Mouse (Mus musculus): Measurements from ENCODE around the gene Chmp4b. TPM values are rescaled to one million over a fixed set of nuclear protein-coding genes. Genes with fewer than 3 reads are reported as not detected.

Gene Chmp4b
- polyA plus RNA-seq, 1 experiment from 2014 or later, result 461 TPM

DNA sequence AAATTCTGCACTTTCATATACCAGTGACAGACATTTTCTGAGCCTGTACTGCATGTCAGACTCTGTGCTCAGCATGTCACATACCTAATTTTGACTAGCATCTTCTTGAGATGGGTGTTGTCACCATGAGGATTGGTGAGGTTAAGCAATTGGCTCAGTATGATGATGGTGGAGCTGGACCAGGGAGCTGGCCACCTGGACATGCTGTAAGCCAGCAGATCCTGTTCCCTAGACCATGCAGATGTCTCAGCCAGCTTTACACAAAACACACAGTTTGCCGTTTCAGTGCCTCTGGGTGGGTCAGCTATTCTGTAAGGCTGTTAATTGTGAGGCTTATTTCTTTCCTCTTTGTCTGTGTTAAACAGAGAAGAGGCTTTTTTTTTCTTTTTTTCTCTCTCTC is 31.2 kb downstream of the Chmp4b start:
- no peak overlapping the region for H3K27ac ChIP-seq
- peaks cover 100% of the 10 kb centered on the region for H3K79me2 ChIP-seq (ENCODE audit: inconsistent target)
- no peak overlapping the region for H3K4me3 ChIP-seq (ENCODE audit: inconsistent target)
- peaks cover 19% of the 10 kb centered on the region; the same call in 1 of the 2 replicates for H3K36me3 ChIP-seq (ENCODE audit: inconsistent target)
- WGBS (ENCODE audit: missing documents), result 79% methylated on average over 1 of the region's 1 CpGs

DNA sequence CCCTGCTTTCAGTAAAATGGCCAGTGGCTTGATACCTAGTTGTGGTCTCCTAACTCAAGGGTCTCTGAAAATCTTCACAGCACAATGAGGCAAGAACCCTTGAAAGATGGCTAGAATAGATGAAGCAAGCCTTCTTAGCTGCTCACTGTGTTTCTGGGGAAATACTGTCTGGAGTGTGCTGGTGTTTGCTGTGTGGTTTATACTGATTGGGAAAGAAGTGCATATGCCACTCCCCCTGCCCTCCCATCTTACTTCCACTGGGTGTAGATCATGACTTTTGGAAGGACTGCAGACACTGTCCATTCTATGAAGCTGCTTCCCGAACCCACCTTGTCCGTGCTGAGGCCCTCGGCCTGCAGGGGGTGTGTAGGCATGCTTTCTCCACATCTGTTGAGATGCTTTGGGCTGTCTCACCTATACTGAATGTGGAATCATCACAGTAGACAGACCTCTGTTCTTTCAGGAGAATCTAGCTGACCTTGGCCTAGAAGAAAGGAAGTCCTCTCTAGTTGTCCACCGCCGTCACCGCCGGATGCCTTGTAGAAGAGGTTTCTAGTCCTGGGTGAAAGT is 33.5 kb downstream of the Chmp4b start:
- 89% methylated on average over 7 of the region's 7 CpGs for WGBS (ENCODE audit: missing documents)
- Histone ChIP-seq H3K36me3 (ENCODE audit: inconsistent target) (peaks cover 23% of the 10 kb centered on the region), H3K27ac (no peak overlapping the region), H3K79me2 (ENCODE audit: inconsistent target) (peaks cover 100% of the 10 kb centered on the region), H3K4me3 (ENCODE audit: inconsistent target) (no peak overlapping the region)

DNA sequence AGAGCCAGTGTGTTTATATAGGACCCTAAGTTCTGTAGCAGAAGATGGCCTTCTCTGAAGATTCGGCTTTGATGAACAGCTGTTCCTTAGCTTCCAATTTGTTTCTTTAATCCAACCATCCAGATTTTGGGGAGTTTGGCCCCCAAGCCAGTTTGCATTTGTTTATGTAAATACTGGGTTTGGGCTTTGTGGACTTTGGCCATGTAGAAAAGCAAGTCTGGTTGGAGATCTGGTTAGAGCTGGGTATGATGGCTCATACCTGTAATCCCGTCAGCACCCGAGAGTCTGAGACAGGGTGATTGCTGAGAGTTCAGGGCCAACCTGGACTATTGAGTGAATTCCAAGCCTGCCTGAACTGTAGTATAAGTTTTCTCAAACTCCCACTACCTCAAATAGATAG is 34.3 kb downstream of the Chmp4b start:
- peaks cover 31% of the 10 kb centered on the region for H3K36me3 ChIP-seq (ENCODE audit: inconsistent target)
- WGBS (ENCODE audit: missing documents), result 95% methylated on average over 3 of the region's 3 CpGs
- H3K27ac ChIP-seq, result no peak overlapping the region
- no peak overlapping the region for H3K4me3 ChIP-seq (ENCODE audit: inconsistent target)
- peaks cover 100% of the 10 kb centered on the region for H3K79me2 ChIP-seq (ENCODE audit: inconsistent target)

DNA sequence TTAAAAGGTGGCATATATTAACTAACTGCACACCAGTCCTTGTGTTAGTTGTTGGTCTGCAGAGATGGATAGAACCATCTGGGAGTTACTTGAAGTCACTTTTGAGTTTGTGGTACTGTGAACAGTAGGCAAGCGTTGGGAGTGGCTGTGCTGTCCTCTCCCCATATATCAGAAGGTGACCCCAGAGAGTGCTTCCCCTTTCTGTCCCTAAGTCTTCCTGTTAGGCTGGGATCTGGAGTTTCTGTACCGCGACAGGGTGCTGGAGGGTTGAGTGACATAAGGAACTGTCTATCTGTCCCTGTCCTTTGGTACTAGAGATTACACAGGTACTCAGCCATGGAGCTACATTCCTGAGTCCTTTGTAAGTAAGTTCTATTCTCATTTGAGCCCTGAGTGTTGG is 35.3 kb downstream of the Chmp4b start:
- WGBS (ENCODE audit: missing documents), result 0% methylated on average over 3 of the region's 3 CpGs
- peak overlapping the region; percentile 10 for H3K27ac ChIP-seq
- H3K79me2 ChIP-seq (ENCODE audit: inconsistent target), result peaks cover 100% of the 10 kb centered on the region
- peaks cover 39% of the 10 kb centered on the region for H3K36me3 ChIP-seq (ENCODE audit: inconsistent target)
- no peak overlapping the region for H3K4me3 ChIP-seq (ENCODE audit: inconsistent target)

DNA sequence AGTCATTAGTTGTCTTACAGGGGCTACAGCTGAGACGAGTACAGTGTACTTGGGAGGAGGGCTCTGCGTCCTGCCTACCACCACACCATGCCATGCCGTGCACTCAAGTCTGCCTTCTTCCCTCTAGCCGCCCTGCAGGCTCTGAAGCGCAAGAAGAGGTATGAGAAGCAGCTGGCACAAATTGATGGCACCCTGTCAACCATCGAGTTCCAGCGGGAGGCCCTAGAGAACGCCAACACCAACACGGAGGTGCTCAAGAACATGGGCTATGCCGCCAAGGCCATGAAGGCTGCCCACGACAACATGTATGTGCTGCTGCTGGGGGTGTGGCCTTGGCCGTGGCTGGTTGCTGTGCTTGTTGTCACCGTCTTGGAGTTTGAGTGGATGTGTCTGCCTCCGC is 37.9 kb downstream of the Chmp4b start:
- Histone ChIP-seq H3K79me2 (ENCODE audit: inconsistent target) (peaks cover 84% of the 10 kb centered on the region), H3K36me3 (ENCODE audit: inconsistent target) (peaks cover 55% of the 10 kb centered on the region), H3K4me3 (ENCODE audit: inconsistent target) (no peak overlapping the region), H3K27ac (no peak overlapping the region)
- WGBS (ENCODE audit: missing documents), result 94% methylated on average over 13 of the region's 14 CpGs

DNA sequence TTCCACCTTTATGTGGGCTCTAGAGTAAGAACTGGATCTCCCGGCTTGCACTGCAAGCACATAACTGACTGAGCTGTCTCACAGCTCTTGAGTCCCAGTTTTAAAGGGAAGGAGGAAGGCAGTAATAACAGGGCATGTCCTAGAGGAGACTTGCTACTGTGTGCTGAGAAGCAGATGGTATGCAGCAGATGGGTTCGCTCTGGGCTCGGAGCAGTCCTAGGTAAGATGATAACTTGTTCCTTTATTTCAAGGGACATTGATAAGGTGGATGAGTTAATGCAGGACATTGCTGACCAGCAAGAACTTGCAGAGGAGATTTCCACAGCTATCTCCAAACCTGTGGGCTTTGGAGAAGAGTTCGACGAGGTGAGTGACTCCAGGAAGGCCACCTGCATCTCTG is 39.5 kb downstream of the Chmp4b start:
- Histone ChIP-seq H3K27ac (no peak overlapping the region), H3K79me2 (ENCODE audit: inconsistent target) (peaks cover 69% of the 10 kb centered on the region), H3K36me3 (ENCODE audit: inconsistent target) (peaks cover 61% of the 10 kb centered on the region), H3K4me3 (ENCODE audit: inconsistent target) (no peak overlapping the region)
- WGBS (ENCODE audit: missing documents), result 97% methylated on average over 3 of the region's 5 CpGs

DNA sequence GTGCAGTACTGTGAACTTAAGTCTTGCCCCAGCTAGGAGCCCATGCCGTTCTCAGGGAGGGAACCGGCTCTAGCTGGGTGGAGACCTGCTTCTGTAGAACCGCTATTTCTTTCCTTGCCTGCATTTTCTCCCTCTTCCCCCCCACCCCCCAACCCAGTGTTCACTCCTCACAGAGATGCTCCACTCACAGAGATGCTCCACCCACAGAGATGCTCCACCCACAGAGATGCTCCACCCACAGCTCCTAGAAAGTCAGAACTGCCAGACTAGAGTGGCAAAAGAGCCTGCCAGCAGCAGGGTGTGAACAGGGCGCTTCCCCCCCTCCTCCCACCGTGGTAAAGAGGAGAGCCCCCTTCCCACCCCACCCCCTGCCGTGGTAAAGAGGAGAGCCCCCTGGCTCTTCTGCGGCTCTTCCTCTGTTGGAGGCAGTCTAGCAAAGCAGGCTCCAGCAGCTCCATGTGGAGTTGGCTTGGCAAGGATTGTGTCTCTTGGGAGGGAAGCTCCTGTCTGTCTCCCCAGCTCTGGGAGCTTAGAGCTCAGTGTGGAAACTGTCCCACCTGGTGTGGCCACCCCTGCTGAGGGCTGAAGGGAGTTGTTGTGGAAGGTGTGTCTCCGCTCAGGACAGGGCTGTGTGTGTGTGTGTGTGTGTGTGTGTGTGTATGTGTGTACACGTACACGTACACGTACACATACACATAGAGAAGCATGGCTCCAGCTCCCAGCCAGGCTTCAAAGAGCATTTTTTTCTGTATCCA is 41.9 kb downstream of the Chmp4b start:
- no peak overlapping the region for H3K4me3 ChIP-seq (ENCODE audit: inconsistent target)
- H3K36me3 ChIP-seq (ENCODE audit: inconsistent target), result peaks cover 61% of the 10 kb centered on the region
- H3K27ac ChIP-seq, result no peak overlapping the region
- 95% methylated on average over 10 of the region's 11 CpGs for WGBS (ENCODE audit: missing documents)
- peaks cover 45% of the 10 kb centered on the region for H3K79me2 ChIP-seq (ENCODE audit: inconsistent target)

DNA sequence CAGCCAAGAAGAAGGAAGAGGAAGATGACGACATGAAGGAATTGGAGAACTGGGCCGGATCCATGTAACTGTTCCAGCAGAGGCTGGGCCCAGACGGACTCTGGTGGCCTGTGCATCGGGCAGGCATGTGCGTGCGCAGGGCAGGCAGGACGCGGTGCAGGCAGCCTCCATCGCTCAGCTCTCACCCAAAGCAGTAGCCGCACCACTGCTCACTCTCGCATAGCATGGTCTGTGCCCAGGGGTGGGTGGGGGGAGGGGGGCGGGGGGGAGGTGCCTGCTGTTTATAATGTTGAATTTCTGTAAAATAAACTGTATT is 42.4 kb downstream of the Chmp4b start:
- Histone ChIP-seq H3K4me3 (ENCODE audit: inconsistent target) (no peak overlapping the region), H3K27ac (no peak overlapping the region), H3K79me2 (ENCODE audit: inconsistent target) (peaks cover 39% of the 10 kb centered on the region), H3K36me3 (ENCODE audit: inconsistent target) (peaks cover 61% of the 10 kb centered on the region)
- WGBS (ENCODE audit: missing documents), result 89% methylated on average over 10 of the region's 12 CpGs

DNA sequence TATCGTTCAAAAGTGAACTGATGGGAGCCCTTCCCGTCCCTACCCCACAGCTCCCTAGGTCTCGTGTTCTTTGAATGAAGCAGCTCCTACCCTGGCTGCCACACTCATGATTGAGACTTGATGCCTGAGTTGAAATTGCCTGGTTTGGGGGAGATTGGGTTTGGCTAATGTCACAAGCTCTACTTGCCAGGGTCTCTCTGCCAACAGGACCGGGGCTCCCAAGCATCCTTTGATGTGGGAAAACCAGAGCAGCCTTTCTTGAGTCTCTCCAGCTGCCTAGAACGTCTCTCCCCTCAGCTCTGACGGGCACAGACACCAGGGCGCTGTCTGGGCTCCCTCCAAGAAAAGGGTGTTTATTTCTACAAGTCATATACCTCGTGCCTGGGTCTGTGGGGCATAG is 44.2 kb downstream of the Chmp4b start:
- Histone ChIP-seq H3K27ac (no peak overlapping the region), H3K4me3 (ENCODE audit: inconsistent target) (no peak overlapping the region), H3K79me2 (ENCODE audit: inconsistent target) (peaks cover 21% of the 10 kb centered on the region; the same call in 1 of the 2 replicates), H3K36me3 (ENCODE audit: inconsistent target) (peaks cover 45% of the 10 kb centered on the region)
- 88% methylated on average over 7 of the region's 8 CpGs for WGBS (ENCODE audit: missing documents)

DNA sequence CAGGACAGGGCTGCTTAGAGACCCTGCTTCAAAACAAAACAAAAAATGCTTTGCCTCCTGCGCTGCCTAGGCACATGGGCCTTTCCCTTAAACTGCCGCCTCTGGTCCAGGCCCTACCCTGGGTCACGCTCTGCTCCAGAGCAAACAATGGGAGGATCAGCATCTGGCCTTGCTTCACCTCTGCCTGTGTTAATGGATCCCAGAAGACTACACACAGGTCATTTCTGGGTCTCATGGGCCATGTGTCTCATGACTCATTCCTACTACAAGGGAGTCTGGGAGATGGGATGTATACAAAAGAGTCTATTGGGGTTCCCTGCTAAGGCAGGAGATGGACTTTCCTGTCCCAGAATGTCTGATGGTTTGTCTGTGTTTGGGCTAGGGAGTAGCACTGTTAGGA is 45.2 kb downstream of the Chmp4b start:
- no peak overlapping the region for H3K4me3 ChIP-seq (ENCODE audit: inconsistent target)
- WGBS (ENCODE audit: missing documents), result 98% methylated on average over 3 of the region's 3 CpGs
- H3K79me2 ChIP-seq (ENCODE audit: inconsistent target), result peaks cover 12% of the 10 kb centered on the region; the same call in 1 of the 2 replicates
- H3K27ac ChIP-seq, result no peak overlapping the region
- H3K36me3 ChIP-seq (ENCODE audit: inconsistent target), result peaks cover 38% of the 10 kb centered on the region

DNA sequence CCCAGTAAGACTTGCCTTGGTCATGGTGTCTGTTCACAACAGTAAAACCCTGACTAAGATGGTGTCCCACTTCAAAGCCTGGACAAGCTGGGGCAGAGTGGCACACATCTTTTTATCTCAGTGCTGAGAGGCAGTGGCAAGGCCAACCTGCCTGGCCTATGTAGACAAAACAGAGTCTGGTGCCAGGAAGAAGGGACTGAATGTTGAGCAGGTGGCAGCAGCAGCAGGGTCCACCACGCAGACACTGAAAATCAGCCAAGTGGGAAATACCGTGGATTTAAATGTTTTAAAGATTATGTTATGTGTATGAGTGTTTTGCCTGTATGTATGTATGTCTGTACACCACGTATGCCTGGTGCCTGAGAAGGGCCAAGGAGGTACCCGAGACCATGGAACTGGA is 47.9 kb downstream of the Chmp4b start:
- peaks cover 13% of the 10 kb centered on the region for H3K36me3 ChIP-seq (ENCODE audit: inconsistent target)
- WGBS (ENCODE audit: missing documents), result 91% methylated on average over 4 of the region's 4 CpGs
- no peak overlapping the region for H3K27ac ChIP-seq
- no peak overlapping the region for H3K4me3 ChIP-seq (ENCODE audit: inconsistent target)
- no peaks in the 10 kb centered on the region for H3K79me2 ChIP-seq (ENCODE audit: inconsistent target)

DNA sequence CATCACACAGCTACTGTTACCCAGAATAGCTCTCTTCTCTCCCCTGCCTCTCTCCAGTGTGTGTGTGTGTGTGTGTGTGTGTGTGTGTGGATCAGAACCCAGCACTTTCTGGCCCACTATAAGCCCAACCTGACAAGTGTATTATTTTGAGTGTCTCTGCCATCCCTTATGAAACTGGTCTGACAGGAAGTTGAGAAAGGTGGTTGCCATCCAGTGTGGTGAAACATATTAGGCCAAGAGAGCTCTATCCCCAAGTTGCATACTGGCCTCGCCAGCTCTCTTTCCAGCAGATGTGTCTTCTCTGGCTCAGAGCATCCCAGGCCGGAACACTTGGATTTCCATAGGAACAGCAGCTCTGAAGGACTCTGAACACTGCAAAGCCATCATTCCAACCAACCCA is 48.7 kb downstream of the Chmp4b start:
- H3K4me3 ChIP-seq (ENCODE audit: inconsistent target), result no peak overlapping the region
- no peaks in the 10 kb centered on the region for H3K79me2 ChIP-seq (ENCODE audit: inconsistent target)
- WGBS (ENCODE audit: missing documents), result 72% methylated on average over 2 of the region's 2 CpGs
- no peak overlapping the region for H3K27ac ChIP-seq
- peaks cover 6% of the 10 kb centered on the region; the same call in 1 of the 2 replicates for H3K36me3 ChIP-seq (ENCODE audit: inconsistent target)

DNA sequence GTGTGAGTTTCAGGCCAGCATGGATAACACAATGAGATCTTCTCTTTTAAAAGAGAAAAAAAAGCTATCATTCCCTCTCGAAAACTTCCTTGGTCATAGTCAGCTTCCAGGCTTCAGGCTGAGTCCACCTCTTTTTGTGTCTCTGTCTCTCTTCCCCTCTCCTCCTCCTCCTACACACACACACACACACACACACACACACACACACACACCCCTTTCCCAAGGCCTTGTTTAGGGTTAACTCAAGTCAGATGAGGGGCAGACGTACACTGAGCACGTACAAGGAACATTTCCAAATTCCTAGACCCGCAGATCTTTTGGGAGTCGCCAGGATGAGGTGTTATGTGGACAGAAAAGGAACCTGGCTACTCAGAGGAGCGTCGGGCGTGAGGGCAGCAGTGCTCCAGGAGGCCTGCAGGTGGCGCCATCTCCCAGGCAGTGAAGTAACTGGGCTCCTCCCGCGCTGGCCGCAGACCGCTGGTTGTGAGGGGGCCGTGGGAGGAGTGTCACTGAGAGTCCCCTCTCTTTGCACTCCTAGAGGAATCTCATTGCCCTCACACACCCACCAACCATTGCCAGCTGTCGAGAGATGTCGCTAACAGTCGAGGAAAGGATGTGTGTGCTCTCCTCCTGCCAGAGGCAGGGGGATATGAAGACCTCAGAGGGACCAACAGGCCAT is 51.3 kb downstream of the Chmp4b start:
- H3K79me2 ChIP-seq (ENCODE audit: inconsistent target), result no peaks in the 10 kb centered on the region
- H3K36me3 ChIP-seq (ENCODE audit: inconsistent target), result no peaks in the 10 kb centered on the region
- WGBS (ENCODE audit: missing documents), result 15% methylated on average over 17 of the region's 17 CpGs
- no peak overlapping the region for H3K27ac ChIP-seq
- no peak overlapping the region for H3K4me3 ChIP-seq (ENCODE audit: inconsistent target)

DNA sequence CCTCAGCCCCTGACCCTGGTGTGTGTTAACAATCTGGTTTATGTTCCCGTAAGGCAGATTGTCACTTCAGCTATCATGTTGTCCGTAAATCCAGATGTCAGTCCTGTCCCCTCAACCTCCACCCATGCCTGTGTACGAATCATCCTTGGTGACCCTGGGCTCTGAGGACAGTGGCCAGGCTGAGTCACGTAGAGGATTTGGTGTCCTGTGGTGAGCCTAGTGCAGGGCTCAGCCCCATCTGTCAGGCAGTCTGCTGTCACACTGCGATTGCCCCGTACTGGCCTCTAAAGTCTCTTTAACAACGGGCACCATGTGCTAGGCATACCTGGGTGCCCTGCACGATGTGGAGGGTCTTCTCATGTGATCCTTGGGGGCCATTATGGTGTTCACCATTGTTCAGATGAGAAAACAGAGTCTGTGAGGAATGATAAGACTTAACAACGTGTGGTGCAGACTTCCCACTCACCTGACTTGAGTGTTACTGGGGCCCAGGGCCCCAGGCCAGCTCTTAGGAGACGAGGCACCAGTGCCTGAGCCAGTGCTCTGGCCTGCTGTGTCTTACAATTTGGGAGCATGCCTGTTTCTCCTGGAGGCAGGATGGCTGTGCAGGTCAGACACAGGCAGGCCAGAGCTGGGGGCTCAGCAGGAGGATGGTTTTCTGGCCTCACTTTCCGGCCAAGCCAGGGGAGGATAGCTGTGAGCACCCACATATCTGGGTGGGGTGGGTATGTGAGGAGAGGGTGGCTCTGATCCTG is 55.2 kb downstream of the Chmp4b start:
- H3K79me2 ChIP-seq (ENCODE audit: inconsistent target), result no peaks in the 10 kb centered on the region
- no peaks in the 10 kb centered on the region for H3K36me3 ChIP-seq (ENCODE audit: inconsistent target)
- H3K4me3 ChIP-seq (ENCODE audit: inconsistent target), result no peak overlapping the region
- 92% methylated on average over 11 of the region's 11 CpGs for WGBS (ENCODE audit: missing documents)
- H3K27ac ChIP-seq, result no peak overlapping the region

DNA sequence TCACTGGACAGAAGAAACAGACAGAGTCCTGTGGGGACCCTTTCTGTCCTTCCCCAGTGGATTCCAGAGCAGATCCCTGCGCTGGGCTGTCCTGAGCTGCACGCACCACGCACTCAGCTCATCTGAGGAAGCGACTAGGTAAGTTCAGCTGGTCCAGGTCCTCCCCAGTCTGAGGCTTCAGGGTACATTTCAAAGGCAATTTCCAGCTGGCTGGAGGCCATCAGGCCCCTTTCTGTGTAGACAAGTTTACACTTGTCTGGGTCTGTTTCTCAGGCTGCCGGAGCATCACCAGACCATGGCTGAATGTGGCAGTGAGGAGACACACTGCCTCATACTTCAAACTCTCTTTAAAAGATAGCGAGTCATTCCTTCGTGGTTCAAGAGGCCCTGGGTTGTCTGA is 55.8 kb downstream of the Chmp4b start:
- H3K27ac ChIP-seq, result no peak overlapping the region
- no peaks in the 10 kb centered on the region for H3K79me2 ChIP-seq (ENCODE audit: inconsistent target)
- 90% methylated on average over 7 of the region's 7 CpGs for WGBS (ENCODE audit: missing documents)
- H3K36me3 ChIP-seq (ENCODE audit: inconsistent target), result no peaks in the 10 kb centered on the region
- H3K4me3 ChIP-seq (ENCODE audit: inconsistent target), result no peak overlapping the region

All from macrophage (primary cell).